Mouse (Mus musculus): ENCODE results near the gene Zfp865.
"Not testable (repeated sequence)": the region's sequence is repeated elsewhere in the genome, so short reads cannot be mapped to it uniquely, and the experiment has no call there.

Gene Zfp865

DNA sequence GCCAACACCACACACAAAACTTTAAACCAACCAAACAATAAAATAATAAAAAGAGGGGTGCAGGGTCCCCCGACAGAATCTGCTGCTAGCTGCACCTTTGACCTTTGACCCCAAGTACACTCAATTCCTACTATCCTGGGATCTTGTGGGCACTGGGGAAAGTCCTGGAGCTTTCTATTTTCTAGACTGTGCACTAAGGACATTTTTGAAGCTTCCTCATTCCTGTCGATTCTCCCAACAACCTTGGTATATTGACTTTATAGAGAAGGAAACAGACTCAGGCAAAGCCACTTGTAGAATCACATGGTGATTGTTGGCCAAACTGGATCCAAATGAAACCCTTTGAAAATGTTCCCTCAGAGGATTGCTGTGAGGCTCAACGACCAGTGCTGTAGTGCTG lies 4.1 kb upstream of the Zfp865 start:
- DNase-seq, result no peak

DNA sequence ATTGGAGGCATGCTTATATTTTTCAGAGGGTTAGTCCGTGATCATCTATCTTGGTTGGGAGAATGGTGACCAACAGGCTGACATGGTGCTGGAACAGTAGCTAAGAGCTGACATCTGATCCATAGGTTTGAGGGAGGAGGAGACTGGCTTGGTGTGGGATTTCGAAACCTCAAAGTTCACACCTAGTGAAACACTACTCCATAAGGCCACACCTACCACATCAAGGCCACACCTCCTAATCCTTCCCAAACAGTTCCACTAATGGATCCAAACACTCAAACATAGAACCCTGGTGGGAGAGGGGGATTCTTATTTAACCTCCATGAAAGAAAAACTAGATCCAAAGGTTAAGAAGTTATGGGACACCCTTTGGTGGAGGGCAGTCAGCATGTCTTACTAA lies 3.3 kb upstream of the Zfp865 start:
- no peak for DNase-seq

DNA sequence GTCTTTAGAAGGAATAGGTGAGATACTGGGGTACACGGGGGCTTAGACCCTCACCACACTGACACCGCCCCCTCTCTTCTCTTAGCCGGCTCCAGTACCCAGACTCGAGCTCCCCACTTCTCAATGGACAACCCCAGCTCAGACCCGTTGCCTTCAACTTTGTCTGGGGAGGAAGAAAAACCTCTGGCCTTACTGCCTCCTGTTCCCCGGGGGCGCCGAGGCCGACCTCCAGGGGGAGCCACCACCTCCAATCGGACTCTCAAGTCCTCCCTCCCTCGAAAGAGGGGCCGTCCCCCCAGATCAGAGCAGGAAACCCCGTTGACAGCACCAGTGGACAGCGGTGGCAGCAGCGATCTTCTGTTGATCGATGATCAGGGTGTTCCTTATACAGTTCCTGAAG lies 2.8 kb upstream of the Zfp865 start:
- DNase-seq, result no peak

DNA sequence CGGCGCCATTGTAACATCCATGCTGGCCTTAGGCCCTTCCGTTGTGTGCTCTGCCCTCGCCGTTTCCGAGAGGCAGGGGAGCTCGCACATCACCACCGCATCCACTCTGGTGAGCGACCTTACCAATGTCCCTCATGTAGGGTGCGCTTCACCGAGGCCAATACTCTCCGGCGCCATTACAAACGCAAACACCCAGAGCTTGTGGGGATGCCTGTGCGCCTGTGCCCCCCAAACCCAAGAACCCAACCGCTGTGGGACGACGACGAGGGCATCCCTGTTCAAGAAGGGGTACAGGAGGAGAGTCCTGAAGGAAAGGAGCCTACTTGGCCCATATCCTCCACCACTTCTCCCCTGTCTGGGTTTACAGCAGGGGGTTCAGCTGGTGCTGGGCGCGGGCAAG lies 2.2 kb upstream of the Zfp865 start:
- no peak for DNase-seq

DNA sequence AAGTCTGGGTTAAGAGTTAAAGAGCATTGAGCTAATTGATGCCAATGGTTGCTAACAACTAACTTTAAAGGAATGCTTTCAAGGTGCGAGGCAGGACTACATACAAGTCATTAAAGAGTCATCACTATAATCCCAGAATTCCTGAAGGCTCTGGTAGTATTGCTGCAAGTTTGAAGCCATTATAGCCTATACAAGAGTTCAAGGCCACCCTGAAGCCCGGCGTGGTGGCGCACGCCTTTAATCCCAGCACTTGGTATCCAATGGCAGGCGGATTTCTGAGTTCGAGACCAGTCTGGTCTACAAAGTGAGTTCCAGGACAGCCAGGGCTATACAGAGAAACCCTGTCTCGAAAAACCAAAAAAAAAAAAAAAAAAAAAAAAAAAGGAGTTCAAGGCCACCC lies 600 bp upstream of the Zfp865 start:
- not testable (repeated sequence) for DNase-seq

DNA sequence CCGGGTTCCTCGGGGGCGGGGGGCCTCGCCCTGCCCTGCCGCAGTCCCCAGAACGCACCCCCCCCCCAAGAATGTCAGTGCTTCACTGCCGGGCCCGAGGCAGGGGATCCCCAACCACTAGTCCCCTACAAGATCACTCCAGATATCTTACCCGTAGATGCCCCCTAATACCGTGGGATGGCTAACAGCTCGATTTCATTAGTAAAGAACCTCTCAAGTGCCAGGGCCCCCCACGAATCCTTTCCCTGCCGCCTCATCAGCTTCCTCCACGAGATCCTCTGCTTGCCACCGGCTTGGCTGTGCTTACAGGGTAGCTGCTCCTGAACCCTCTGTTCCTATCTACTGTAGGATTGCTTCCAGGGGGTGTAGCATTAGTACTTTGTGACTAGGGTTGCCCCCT lies 509 bp downstream of the Zfp865 start:
- no peak for DNase-seq

DNA sequence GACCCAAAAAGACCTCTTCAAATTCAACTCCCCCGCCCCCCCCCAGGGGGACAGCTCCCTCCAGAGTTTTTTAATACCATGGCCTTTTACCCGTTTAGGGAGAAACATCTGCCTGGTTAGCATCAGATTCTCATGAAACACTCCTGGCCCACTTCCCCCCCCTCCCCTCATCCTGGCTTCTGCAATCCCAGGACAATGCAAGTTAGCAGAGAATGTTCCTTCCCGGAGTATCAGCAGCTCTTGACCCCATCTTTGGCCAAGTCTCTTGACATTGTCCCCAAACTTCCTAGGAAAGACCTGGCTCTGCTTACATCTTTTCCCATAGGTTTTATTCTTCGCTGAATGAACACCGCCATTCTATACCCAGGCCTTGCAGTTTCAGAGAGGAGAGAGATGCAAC lies 1.0 kb downstream of the Zfp865 start:
- no peak for DNase-seq

DNA sequence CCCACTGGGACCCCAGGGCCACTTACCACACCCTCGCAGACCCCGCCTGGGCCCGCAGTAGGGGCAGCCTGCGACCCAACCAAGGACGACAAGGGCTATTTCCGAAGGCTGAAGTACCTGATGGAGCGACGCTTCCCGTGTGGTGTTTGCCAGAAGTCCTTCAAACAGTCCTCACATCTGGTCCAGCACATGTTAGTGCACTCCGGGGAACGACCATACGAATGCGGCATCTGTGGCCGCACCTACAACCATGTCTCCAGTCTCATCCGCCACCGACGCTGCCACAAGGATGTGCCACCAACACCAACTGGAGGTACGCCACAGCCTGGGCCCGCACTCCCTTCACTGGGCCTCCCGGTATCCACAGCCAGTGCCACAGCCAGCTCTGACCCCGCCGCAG lies 9.4 kb downstream of the Zfp865 start:
- DNase-seq, result no peak

DNA sequence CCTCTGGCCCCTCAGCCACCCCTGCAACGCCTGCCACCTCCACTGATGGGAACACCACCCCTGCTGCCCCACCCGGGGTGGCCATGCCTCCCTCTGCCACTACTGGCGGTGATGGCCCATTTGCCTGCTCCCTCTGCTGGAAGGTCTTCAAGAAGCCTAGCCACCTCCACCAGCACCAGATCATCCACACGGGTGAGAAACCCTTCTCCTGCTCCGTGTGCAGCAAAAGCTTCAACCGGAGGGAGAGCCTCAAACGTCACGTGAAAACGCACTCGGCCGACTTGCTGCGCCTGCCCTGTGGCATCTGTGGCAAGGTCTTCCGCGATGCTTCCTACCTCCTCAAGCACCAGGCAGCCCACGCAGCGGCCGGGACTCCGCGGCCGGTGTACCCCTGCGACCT lies 9.8 kb downstream of the Zfp865 start:
- DNase-seq, result no peak

DNA sequence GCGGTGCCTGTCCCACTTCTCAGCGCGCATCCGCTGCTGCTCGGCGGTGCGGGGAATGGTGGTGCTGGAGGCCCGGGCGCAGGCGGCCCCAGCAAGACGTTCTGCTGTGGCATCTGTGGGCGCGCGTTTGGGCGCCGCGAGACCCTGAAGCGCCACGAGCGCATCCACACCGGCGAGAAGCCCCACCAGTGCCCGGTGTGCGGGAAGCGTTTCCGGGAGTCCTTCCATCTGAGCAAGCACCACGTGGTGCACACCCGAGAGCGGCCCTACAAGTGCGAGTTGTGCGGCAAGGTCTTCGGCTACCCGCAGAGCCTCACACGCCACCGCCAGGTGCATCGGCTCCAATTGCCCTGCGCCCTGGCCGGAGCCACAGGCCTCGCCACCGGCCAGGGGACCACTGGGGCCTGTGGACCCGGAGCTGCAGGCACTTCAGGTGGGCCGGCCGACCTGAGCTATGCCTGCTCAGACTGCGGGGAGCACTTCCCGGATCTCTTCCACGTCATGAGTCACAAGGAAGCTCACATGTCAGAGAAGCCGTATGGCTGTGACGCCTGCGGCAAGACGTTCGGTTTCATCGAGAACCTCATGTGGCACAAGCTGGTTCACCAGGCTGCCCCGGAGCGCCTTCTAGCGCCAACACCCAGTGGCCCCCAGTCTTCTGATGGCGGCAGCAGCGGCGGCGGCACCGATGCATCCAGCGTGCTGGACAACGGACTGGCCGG lies 10.5 kb downstream of the Zfp865 start:
- DNase-seq, result no peak

DNA sequence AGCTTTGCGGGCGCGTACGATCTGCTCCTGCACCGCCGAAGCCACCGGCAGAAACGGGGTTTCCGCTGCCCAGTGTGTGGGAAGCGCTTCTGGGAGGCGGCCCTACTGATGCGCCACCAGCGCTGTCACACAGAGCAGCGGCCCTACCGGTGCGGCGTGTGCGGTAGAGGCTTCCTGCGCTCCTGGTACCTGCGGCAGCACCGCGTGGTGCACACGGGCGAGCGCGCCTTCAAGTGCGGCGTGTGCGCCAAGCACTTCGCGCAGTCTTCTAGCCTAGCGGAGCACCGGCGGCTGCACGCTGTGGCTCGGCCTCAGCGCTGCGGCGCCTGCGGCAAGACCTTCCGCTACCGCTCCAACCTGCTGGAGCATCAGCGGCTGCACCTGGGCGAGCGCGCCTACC lies 11.3 kb downstream of the Zfp865 start:
- DNase-seq, result no peak

DNA sequence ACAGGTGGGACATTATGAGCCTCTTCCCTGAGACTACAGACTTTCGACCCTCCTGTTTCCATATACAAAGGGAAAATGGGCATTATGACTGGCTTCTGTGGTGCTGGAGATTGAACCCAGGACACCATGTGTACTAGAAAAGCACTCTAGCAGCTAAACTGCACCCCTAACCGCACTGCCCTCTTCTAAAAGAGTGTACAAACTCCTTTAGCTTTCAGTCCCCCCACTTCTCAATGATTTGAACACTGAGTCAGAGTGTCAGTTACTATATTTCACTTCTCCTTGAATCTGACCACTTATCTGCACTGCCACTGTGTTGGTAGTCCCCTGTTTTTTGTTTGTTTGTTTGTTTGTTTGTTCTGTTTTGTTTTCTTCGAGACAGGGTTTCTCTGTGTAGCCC lies 13.6 kb downstream of the Zfp865 start, which contains the start of gene 4632433K11Rik:
4632433K11Rik (plus strand) TSS at position 301 of the 400 bp plus-strand sequence.
- no peak for DNase-seq

DNA sequence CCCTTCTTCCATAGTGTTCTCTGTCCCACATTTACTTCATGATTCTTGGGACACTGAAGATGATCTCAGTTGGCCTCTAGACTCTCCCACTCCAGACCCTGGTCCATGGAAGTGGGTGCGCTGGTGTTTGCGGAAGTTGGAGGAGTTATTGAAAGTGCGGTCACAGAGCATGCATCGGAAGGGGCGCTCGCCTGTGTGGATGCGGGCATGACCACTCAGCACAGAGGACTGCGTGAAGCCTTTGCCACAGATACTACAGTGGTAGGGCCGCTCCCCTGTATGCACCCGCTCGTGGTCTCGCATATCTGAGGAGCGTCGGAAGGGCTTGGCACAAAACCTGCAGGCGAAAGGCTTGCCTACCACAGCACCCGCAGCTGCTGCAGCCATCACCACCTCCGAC lies 15.5 kb downstream of the Zfp865 start:
- DNase-seq, result no peak

DNA sequence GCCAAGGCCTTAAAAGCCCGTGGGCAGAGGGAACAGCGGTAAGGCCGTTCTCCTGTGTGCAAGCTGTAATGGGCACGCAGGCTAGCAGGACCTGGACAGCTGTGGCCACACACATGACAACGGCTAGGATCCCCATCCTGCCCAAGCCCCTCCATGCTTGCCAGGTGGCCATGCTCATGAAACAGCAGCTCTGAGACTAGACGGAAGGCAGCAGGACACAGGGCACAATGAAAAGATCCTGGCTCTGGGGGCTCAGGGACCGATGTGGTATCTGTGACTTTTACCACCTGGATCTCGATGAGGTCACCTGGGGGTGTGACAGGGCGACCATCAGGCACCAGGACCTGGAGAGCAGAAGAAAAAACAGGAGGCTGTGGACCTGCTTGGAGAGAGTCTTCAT lies 16.0 kb downstream of the Zfp865 start:
- DNase-seq, result no peak

DNA sequence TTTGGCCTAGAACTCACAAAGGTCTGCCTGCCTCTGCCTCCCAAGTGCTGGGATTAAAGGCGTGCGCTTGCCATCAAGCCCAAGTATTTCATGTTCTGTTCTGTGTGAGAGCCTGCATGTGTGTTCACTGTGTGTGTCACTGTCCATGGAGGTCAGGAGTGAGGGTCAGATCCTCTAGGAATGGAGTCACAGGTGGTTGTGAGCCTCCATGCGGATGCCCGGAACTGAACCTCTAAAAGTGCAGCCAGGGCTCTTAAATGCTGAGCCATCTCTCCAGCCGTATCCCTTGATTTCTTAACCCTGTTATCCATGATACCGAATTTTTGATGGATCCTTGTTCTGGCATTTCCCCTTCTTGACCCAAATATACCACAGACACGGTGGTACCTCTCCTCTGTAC lies 16.9 kb downstream of the Zfp865 start:
- DNase-seq, result no peak

DNA sequence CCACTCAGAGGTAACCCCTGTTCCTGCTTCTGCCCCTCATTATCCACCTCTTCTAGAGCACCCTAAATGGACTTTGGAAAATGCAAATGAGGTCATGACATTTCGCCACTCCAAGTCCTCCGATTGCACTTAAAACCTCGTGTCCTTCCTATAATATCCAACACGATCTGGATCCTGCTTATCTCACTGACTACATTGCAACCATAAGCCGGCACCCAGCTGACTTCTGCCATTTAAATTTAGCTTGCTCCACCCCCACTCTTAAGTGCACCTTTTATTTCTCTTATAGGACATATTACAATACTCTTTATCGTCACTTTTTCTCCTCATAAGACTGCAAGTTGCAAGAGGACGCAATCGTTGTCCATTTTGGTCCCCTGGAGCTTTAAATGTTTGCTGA lies 17.3 kb downstream of the Zfp865 start:
- DNase-seq, result no peak

DNA sequence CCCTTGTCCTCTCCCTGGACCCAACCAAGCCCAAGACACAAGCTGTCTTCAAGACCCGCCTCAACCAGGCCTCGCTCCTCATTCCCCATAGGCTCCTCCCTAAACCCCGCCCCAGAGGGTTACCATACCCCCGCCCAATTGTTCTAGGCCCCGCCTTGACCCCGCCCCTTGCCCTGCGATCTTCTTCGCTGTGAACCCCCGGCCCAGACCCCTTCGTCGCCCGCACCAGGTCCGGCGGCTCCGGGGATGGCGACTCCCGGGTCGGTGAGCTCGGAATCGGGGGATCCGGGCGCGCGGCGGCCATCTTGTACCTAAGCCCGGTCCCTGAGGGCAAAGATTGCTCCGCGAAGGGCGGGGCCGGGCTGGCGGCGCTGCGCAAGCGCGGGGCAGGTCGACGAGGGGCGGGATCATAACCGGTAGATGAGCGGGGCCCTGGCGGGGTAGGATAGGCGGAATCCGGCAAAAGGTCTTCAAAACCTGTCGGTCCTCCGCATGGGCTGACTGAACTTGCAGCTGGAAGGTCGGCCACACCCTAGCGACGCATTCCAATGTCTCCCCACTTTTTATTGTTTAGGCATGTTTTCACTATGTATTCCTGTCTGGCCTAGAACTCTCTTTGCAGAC lies 18.0 kb downstream of the Zfp865 start, which contains the start of gene Zfp784:
Zfp784 (minus strand) TSS at position 338 of the 624 bp plus-strand sequence.
- peak; percentile 95 for DNase-seq

DNA sequence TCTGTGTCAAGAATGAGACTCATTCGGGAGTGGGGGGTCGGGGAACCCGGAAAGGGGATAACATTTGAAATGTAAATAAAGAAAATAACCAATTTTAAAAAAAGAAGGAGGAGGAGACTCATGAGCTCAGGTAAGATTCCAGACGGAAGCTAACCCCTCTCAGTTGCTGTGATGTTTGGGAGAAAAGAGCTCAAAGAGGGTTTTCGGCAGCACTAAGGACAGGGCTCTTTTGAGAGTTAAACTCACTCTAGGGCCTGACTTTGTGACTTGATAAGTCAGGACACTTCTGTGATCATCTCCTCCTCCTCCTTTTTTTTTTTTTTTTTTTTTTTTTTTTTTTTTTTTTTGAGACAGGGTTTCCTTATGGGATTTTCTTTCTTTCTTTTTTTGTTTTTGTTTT lies 18.8 kb downstream of the Zfp865 start:
- no peak for DNase-seq

DNA sequence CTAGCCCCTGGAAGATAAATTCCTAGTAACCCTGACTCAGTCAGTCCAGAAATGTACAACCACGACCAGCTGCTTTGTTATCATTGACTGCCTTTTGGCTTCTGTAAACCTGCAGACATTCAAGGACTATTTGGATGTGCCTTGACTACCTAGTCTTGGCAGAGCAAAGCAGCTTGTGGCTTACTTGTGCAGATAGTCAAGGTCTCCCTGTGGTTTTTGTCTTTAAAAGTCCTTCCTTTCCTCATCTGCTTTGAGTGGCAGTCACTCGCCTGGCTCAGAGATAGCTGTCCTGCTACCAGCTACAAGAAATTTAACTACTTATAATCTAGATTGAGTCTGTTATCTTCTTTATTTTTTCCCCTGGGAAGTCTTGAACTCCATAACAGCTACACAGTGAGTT lies 24.8 kb downstream of the Zfp865 start:
- DNase-seq, result no peak

DNA sequence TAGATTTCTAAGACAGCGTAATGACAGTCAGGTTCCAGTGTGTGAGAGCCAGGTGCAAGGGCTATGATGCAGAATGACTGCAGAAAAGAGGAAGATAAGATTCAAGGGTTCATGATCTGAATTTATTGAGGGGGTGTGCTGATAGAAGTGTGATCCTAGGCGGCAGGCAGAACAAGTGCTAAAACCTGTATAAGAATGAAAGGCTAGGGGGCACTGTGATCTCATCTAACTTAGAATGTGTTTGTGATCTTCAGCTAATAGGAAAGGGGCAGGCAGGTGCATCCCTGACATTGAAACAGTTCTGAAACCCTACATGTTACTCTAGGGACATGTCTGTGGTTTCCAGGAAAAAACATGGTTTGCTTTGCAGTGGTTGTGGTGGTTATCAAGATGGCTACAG lies 25.9 kb downstream of the Zfp865 start:
- no peak for DNase-seq

DNA sequence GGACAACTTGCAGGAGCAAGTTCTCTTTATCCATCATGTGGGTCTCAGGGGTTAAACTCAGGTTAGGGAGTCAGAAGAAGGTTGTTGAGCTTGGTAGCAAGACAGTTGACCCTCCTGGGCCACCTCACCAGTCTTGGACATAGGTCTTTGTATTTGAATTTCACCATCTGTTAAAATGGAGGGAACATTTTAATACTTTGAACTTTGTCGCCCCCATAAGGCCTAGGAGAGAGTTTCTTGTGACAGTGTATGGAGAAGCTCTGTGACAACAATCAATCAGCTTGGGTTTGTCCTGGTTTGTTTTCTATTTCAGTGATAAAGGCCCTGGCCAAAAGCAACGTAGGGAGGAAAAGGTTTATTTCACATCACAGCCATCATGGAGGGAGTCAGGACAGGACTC lies 27.1 kb downstream of the Zfp865 start:
- peak; percentile 40 for DNase-seq

DNA sequence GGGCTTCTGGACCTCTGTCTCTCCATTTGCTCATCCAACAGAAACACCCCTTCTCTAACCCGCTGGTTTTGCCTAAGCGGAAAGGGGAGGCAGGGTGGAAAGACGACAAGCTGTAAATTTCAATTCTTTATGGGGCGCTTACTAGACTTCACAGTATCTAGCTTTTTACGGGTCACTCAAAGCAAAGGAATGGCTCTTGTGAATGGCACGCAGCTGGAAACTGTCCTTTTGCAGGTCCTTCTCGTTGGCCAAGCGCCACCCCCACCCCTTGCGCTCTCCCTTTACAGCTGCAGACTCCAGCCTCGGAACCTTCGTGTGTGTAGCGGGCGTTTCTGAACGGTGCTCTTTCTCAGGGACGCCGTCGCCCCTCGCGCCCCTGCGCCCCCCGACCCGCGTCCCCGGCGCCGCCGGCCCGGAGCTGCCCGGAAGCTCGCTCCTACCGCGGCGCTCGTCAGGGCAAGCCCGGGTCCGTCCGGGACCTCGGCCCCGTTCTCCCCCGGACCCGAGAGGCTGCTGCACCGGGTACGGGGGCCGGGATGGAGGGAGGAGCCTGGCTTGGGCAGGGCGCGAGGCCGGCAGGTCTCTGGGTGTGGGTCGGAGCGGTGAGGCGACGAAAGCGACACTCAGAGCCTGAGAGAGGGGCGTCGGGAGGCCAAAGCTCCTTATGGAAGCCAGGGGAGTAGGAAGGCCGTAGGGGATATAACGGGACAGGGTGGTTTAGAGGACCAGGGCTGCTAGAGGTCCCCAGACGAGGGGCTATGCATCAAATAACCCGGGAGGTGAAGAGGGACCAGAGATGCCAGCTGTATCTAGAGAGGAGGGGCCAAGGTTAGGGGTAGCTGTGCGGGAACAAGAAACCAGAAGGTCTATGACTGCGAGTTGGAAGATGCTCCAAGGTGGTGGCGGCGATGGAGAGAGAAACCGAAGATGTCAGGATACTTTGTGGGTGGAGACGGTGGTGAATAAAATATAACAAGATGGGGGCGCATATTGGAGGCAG lies 31.3 kb downstream of the Zfp865 start, which contains the start of gene Zfp580:
Zfp580 (plus strand) TSS at position 346 of the 1,000 bp plus-strand sequence.
- peak; percentile 68 for DNase-seq

DNA sequence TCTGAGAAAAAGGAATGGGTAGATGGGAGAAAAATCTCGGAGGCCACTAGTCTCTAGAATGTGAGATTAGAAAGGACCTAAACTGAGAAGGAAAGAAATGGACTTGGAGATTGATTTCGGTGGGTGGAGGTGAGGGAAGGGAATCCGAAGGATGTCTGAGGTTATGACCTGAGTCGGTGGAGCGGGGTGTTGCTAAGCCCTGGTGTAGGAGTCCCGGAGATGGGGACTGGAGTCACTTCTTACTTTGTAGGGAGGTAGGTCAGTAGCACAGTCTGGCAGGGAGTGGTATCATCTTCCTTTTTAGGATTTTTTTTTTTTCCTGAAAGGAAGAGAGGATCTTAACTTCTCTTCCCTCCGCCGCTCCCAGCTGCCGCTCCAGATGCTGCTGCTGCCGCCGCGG lies 32.3 kb downstream of the Zfp865 start:
- DNase-seq, result no peak

Data from thymus, postnatal 25 days (tissue).